ENCODE assay signal across 18 mouse cellular contexts in genomic region chr1:51996056-51996455, GRCm38 (mm10). TPM values are rescaled to one million over a fixed set of nuclear protein-coding genes. Genes with fewer than 3 reads are reported as not detected.
DNase-seq lines count a peak whose midpoint lies in the region; ATAC-seq and TF ChIP-seq lines count a peak whose summit lies in the region.
"Had no signal": no experiment of that assay in that cellular context is flagged by ENCODE, and none has a peak within 500 bp of the region (broad histone marks: within the 10 kb centered on the region; RNA-seq: fewer than 3 reads in every experiment).

No protein-coding gene starts in this region.

- 46% methylated on average over 3 of the region's 3 CpGs for WGBS in embryonic facial prominence, embryonic 12.5 days
- WGBS in embryonic facial prominence, embryonic 10.5 days: 69% methylated on average over 3 of the region's 3 CpGs
- WGBS in intestine, embryonic 14.5 days: 44% methylated on average over 3 of the region's 3 CpGs
- 32% methylated on average over 3 of the region's 3 CpGs for WGBS in intestine, postnatal 0 days
- 27% methylated on average over 3 of the region's 3 CpGs for WGBS in lung, postnatal 0 days
- WGBS in stomach, embryonic 16.5 days: 28% methylated on average over 3 of the region's 3 CpGs

- no peak overlapping the region for H3K9ac ChIP-seq in embryonic facial prominence, embryonic 12.5 days
- H3K9ac ChIP-seq in intestine, embryonic 14.5 days (ENCODE audit: low read length): no peak overlapping the region
- H3K9ac ChIP-seq in intestine, postnatal 0 days (ENCODE audit: low read depth, low read length): no peak overlapping the region
- no peak overlapping the region for H3K9ac ChIP-seq in lung, postnatal 0 days (replicated peaks; ENCODE audit: low read depth)
- H3K9ac ChIP-seq in stomach, embryonic 16.5 days (ENCODE audit: low read length): no peak overlapping the region
- H3K9ac ChIP-seq: hindbrain, embryonic 15.5 days; kidney, embryonic 15.5 days; liver, embryonic 13.5 days; neural tube, embryonic 12.5 days had no signal

- no peak for DNase-seq in embryonic facial prominence, embryonic 10.5 days (ENCODE audit: low spot score)
- peak; percentile 47 for DNase-seq in intestine, embryonic 14.5 days (ENCODE audit: low spot score)
- DNase-seq in lung, postnatal 0 days (ENCODE audit: low spot score): peak; percentile 40
- no peak for DNase-seq in lung, adult 18-20 months
- no peak for DNase-seq in gastrocnemius, adult 8-10 months (ENCODE audit: low spot score in 2 of 2)
- DNase-seq: adrenal gland, postnatal 25 days; cerebellum, adult 9-11 months; gastrocnemius, postnatal 36 days; layer of hippocampus, adult 9-11 months; liver, embryonic 13.5 days; right cerebral cortex, postnatal 14 days; thymus, adult 18-20 months had no signal

- H3K4me2 ChIP-seq in embryonic facial prominence, embryonic 12.5 days (replicated peaks): no peak overlapping the region
- no peak overlapping the region for H3K4me2 ChIP-seq in intestine, embryonic 14.5 days (ENCODE audit: low read length)
- no peak overlapping the region for H3K4me2 ChIP-seq in intestine, postnatal 0 days (replicated peaks; ENCODE audit: low read depth)
- H3K4me2 ChIP-seq in lung, postnatal 0 days (replicated peaks; ENCODE audit: low read depth, low read length): no peak overlapping the region
- H3K4me2 ChIP-seq in stomach, embryonic 16.5 days (ENCODE audit: low read depth, low read length): no peak overlapping the region
- H3K4me2 ChIP-seq: hindbrain, embryonic 15.5 days; kidney, embryonic 15.5 days; liver, embryonic 13.5 days; neural tube, embryonic 12.5 days had no signal

- H3K4me3 ChIP-seq in embryonic facial prominence, embryonic 12.5 days: no peak overlapping the region
- H3K4me3 ChIP-seq in embryonic facial prominence, embryonic 10.5 days: no peak overlapping the region
- H3K4me3 ChIP-seq in intestine, embryonic 14.5 days (ENCODE audit: low read depth, low read length): no peak overlapping the region
- no peak overlapping the region for H3K4me3 ChIP-seq in intestine, postnatal 0 days (ENCODE audit: low read depth, low read length)
- no peak overlapping the region for H3K4me3 ChIP-seq in lung, postnatal 0 days (ENCODE audit: low read depth, low read length)
- no peak overlapping the region for H3K4me3 ChIP-seq in stomach, embryonic 16.5 days (replicated peaks; ENCODE audit: low read length)
- H3K4me3 ChIP-seq: hindbrain, embryonic 15.5 days; kidney, embryonic 15.5 days; liver, embryonic 13.5 days; neural tube, embryonic 12.5 days had no signal

- no peaks in the 10 kb centered on the region for H3K27me3 ChIP-seq in embryonic facial prominence, embryonic 12.5 days
- no peaks in the 10 kb centered on the region for H3K27me3 ChIP-seq in embryonic facial prominence, embryonic 10.5 days (replicated peaks; ENCODE audit: low read depth, poor library complexity, severe bottlenecking)
- no peaks in the 10 kb centered on the region for H3K27me3 ChIP-seq in intestine, embryonic 14.5 days (replicated peaks; ENCODE audit: control insufficient read depth, insufficient read depth, low read length)
- no peaks in the 10 kb centered on the region for H3K27me3 ChIP-seq in intestine, postnatal 0 days (replicated peaks; ENCODE audit: control insufficient read depth, insufficient read depth, low read length)
- H3K27me3 ChIP-seq in lung, postnatal 0 days (replicated peaks; ENCODE audit: insufficient read depth, low read length): no peaks in the 10 kb centered on the region
- no peaks in the 10 kb centered on the region for H3K27me3 ChIP-seq in stomach, embryonic 16.5 days (ENCODE audit: control insufficient read depth, insufficient read depth, low read length)
- H3K27me3 ChIP-seq: hindbrain, embryonic 15.5 days; kidney, embryonic 15.5 days; liver, embryonic 13.5 days; neural tube, embryonic 12.5 days had no signal

- no peak for ATAC-seq in embryonic facial prominence, embryonic 12.5 days (ENCODE audit: insufficient number of reproducible peaks, insufficient read depth, low FRiP score, low TSS enrichment)
- no peak for ATAC-seq in intestine, embryonic 14.5 days (replicated peaks; ENCODE audit: low FRiP score, low TSS enrichment, low read depth)
- ATAC-seq in intestine, postnatal 0 days: no peak; the same call in 1 of the 2 replicates
- ATAC-seq in lung, postnatal 0 days: peak; percentile 40; the same call in 1 of the 2 replicates
- ATAC-seq in stomach, embryonic 16.5 days (ENCODE audit: insufficient read depth, low FRiP score): peak; percentile 41; the same call in 1 of the 2 replicates

- H3K27ac ChIP-seq in embryonic facial prominence, embryonic 12.5 days: peak overlapping the region; percentile 37; the same call in 1 of the 2 replicates
- H3K27ac ChIP-seq in embryonic facial prominence, embryonic 10.5 days (replicated peaks): no peak overlapping the region
- peak overlapping the region; percentile 14; the same call in 1 of the 2 replicates for H3K27ac ChIP-seq in intestine, embryonic 14.5 days (ENCODE audit: low read depth)
- no peak overlapping the region for H3K27ac ChIP-seq in intestine, postnatal 0 days (ENCODE audit: low read depth, low read length)
- H3K27ac ChIP-seq in lung, postnatal 0 days (ENCODE audit: low read length): no peak overlapping the region
- peak overlapping the region; percentile 84; the same call in 1 of the 2 replicates for H3K27ac ChIP-seq in stomach, embryonic 16.5 days (ENCODE audit: low read length)
- H3K27ac ChIP-seq: hindbrain, embryonic 15.5 days; liver, embryonic 13.5 days; neural tube, embryonic 12.5 days had no signal

- TF ChIP-seq CTCF in intestine, postnatal 0 days (IDR thresholded peaks at IDR 0.05; ENCODE audit: low read depth): no peak
- TF ChIP-seq CTCF in lung, postnatal 0 days (IDR thresholded peaks at IDR 0.05): no peak

- H3K36me3 ChIP-seq in embryonic facial prominence, embryonic 12.5 days: no peaks in the 10 kb centered on the region
- H3K36me3 ChIP-seq in embryonic facial prominence, embryonic 10.5 days (replicated peaks): no peaks in the 10 kb centered on the region
- H3K36me3 ChIP-seq in intestine, embryonic 14.5 days (ENCODE audit: control insufficient read depth, insufficient read depth, low read length): no peaks in the 10 kb centered on the region
- no peaks in the 10 kb centered on the region for H3K36me3 ChIP-seq in intestine, postnatal 0 days (ENCODE audit: control insufficient read depth, insufficient read depth)
- H3K36me3 ChIP-seq in lung, postnatal 0 days (ENCODE audit: insufficient read depth, low read length): no peaks in the 10 kb centered on the region
- H3K36me3 ChIP-seq in stomach, embryonic 16.5 days (ENCODE audit: control insufficient read depth, insufficient read depth, low read length): no peaks in the 10 kb centered on the region
- H3K36me3 ChIP-seq: hindbrain, embryonic 15.5 days; kidney, embryonic 15.5 days; liver, embryonic 13.5 days; neural tube, embryonic 12.5 days had no signal

- no peak for TF ChIP-seq EP300 in lung, postnatal 0 days (IDR thresholded peaks at IDR 0.05)

- H3K4me1 ChIP-seq in embryonic facial prominence, embryonic 12.5 days: 0 out of 2 replicates have a peak, but pooled peaks cover 4% of the 10 kb centered on the region
- H3K4me1 ChIP-seq in embryonic facial prominence, embryonic 10.5 days: peaks cover 9% of the 10 kb centered on the region
- H3K4me1 ChIP-seq in intestine, embryonic 14.5 days (replicated peaks; ENCODE audit: control insufficient read depth, insufficient read depth, low read length): peaks cover 15% of the 10 kb centered on the region; the same call in 1 of the 2 replicates
- no peaks in the 10 kb centered on the region for H3K4me1 ChIP-seq in intestine, postnatal 0 days (replicated peaks; ENCODE audit: control insufficient read depth, insufficient read depth, low read length)
- H3K4me1 ChIP-seq in lung, postnatal 0 days (ENCODE audit: insufficient read depth, low read depth, low read length): peaks cover 10% of the 10 kb centered on the region; the same call in 1 of the 2 replicates
- H3K4me1 ChIP-seq in stomach, embryonic 16.5 days (ENCODE audit: control insufficient read depth, insufficient read depth, low read length): peaks cover 8% of the 10 kb centered on the region
- H3K4me1 ChIP-seq: liver, embryonic 13.5 days; neural tube, embryonic 12.5 days had no signal

- no peaks in the 10 kb centered on the region for H3K9me3 ChIP-seq in embryonic facial prominence, embryonic 12.5 days
- no peaks in the 10 kb centered on the region for H3K9me3 ChIP-seq in embryonic facial prominence, embryonic 10.5 days
- no peaks in the 10 kb centered on the region for H3K9me3 ChIP-seq in intestine, embryonic 14.5 days (ENCODE audit: control insufficient read depth, low read length)
- H3K9me3 ChIP-seq in intestine, postnatal 0 days (ENCODE audit: control insufficient read depth): no peaks in the 10 kb centered on the region
- H3K9me3 ChIP-seq in lung, postnatal 0 days (ENCODE audit: low read length): no peaks in the 10 kb centered on the region
- H3K9me3 ChIP-seq in stomach, embryonic 16.5 days (replicated peaks; ENCODE audit: control insufficient read depth, low read length): no peaks in the 10 kb centered on the region
- H3K9me3 ChIP-seq: hindbrain, embryonic 15.5 days; kidney, embryonic 15.5 days; liver, embryonic 13.5 days; neural tube, embryonic 12.5 days had no signal

RNA-seq across cellular contexts. Expression of gene Stat4, which starts 9.1 kb away (rescaled TPM):
- polyA plus RNA-seq in embryonic facial prominence, embryonic 12.5 days (2016; fragmentation: Nextera tagmentation; extraction: Ambion mirVana): 1.2 and 1.5 TPM in 2 replicates
- polyA plus RNA-seq in embryonic facial prominence, embryonic 10.5 days (2016; fragmentation: Nextera tagmentation; extraction: Ambion mirVana): 1.1 and 1.9 TPM in 2 replicates
- polyA plus RNA-seq in intestine, embryonic 14.5 days (2014; fragmentation: Nextera tagmentation; extraction: Ambion mirVana): 2.4 TPM in 2 replicates
- polyA plus RNA-seq in intestine, postnatal 0 days (2015; fragmentation: Nextera tagmentation; extraction: Ambion mirVana): 0.38 and 0.77 TPM in 2 replicates
- 0.73 and 1.0 TPM in 2 replicates for polyA plus RNA-seq in lung, postnatal 0 days (2015; fragmentation: Nextera tagmentation; extraction: Ambion mirVana)
- polyA plus RNA-seq in stomach, embryonic 16.5 days (2015; fragmentation: Nextera tagmentation; extraction: Ambion mirVana): 2.5 and 3.7 TPM in 2 replicates
- total RNA-seq in gastrocnemius, adult 8-10 months (2022): not detected

Comparison
In these comparisons a context has a peak if more than half of its experiments do, and no peak if none do; other contexts are left out.
1. H3K27ac ChIP-seq: peak in embryonic facial prominence, embryonic 12.5 days (single experiment), intestine, embryonic 14.5 days (single experiment) and stomach, embryonic 16.5 days (single experiment); none in embryonic facial prominence, embryonic 10.5 days (single experiment), intestine, postnatal 0 days (single experiment) and lung, postnatal 0 days (single experiment).
2. DNase-seq: peak in intestine, embryonic 14.5 days (single experiment) and lung, postnatal 0 days (single experiment); none in embryonic facial prominence, embryonic 10.5 days (single experiment), lung, adult 18-20 months (0 of 2) and gastrocnemius, adult 8-10 months (0 of 2).
3. ATAC-seq: peak in lung, postnatal 0 days (single experiment) and stomach, embryonic 16.5 days (single experiment); none in embryonic facial prominence, embryonic 12.5 days (single experiment), intestine, embryonic 14.5 days (single experiment) and intestine, postnatal 0 days (single experiment).